Mouse (Mus musculus) brain, embryonic 14.5 days (tissue): ENCODE measurements around the gene Gm6676. TPM values are rescaled to one million over a fixed set of nuclear protein-coding genes. Genes with fewer than 3 reads are reported as not detected.
"Not testable (repeated sequence)": the region's sequence is repeated elsewhere in the genome, so short reads cannot be mapped to it uniquely, and the experiment has no call there.

Source experiments
- DNase-seq: peaks from one replicate; pipeline ENCODE4 v3.0.0-alpha.2; 2011; ENCODE audit warnings: low read depth
- polyA plus RNA-seq: library from polyadenylated mRNA; depleted of rRNA; stranded (reverse); fragments of >200 nt; gene quantifications from 2 replicates; pipeline ENCODE4 v1.2.3, GENCODE M21; 2012; rRNA removed

Gene Gm6676
- polyA plus RNA-seq, result 0.03 TPM in 1 of 2 replicates, not detected in the other

GRCm38 (mm10) chr14:7125312-7125711, at the start of gene Gm6676:
Gene Gm6676 (minus strand): TSS chr14:7125412.
- DNase-seq, result not testable (repeated sequence)

- DNase-seq, result peak; percentile 14
Measured at GRCm38 (mm10) chr14:7174483-7174971, 49.3 kb upstream of the Gm6676 start, which contains the start of gene Gm3512. Gene Gm3512 (minus strand): TSS chr14:7174533.

- DNase-seq, result peak; percentile 34
Measured at GRCm38 (mm10) chr14:7105124-7105802, 19.9 kb downstream of the Gm6676 start.

GRCm38 (mm10) chr14:7100521-7100920, 24.7 kb downstream of the Gm6676 start, which contains the start of gene Gm3696:
Gene Gm3696 (minus strand): TSS chr14:7100621.
- not testable (repeated sequence) for DNase-seq

Other genes with a start within 250 kb of the Gm6676 start
- gene Gm3667, start 235.4 kb downstream of the Gm6676 start, polyA plus RNA-seq, result 8.5 TPM in 2 replicates
- not detected in 2 replicates for gene Gm6356, start 151.6 kb downstream of the Gm6676 start, polyA plus RNA-seq
- gene Gm10406, start 98.0 kb downstream of the Gm6676 start, polyA plus RNA-seq, result 7.2 and 8.1 TPM in 2 replicates
- gene Gm3685, start 80.4 kb downstream of the Gm6676 start, polyA plus RNA-seq, result not detected in 2 replicates
- 8.4 and 8.6 TPM in 2 replicates for gene Gm3696, start 24.8 kb downstream of the Gm6676 start, polyA plus RNA-seq
- 7.6 and 7.7 TPM in 2 replicates for gene Gm3512, start 49.1 kb upstream of the Gm6676 start, polyA plus RNA-seq
- 0.03 TPM in 1 of 2 replicates, not detected in the other for gene Gm16434, start 69.1 kb upstream of the Gm6676 start, polyA plus RNA-seq
- gene Gm3727, start 139.3 kb upstream of the Gm6676 start, polyA plus RNA-seq, result not detected in 2 replicates
- 6.4 and 7.9 TPM in 2 replicates for gene Gm3739, start 189.6 kb upstream of the Gm6676 start, polyA plus RNA-seq
- gene Gm5797, start 207.0 kb upstream of the Gm6676 start, polyA plus RNA-seq, result not detected in 2 replicates
- gene Gm8374, start 239.7 kb upstream of the Gm6676 start, polyA plus RNA-seq, result not detected in 2 replicates